Mouse (Mus musculus) hindbrain, embryonic 14.5 days (tissue): ENCODE results near the gene Tmem210. TPM values are rescaled to one million over a fixed set of nuclear protein-coding genes. Genes with fewer than 3 reads are reported as not detected.

Source experiments
- ATAC-seq: fragments of 200-750 bp; cut with Nextera tagmentation; 2 replicates; pipeline ENCODE4 v1.8.0; 2017; ENCODE audit warnings: moderate number of reproducible peaks, mild to moderate bottlenecking, moderate TSS enrichment, moderate library complexity; ENCODE audit not compliant: low FRiP score
- DNase-seq: peaks from one replicate; pipeline ENCODE4 v3.0.0-alpha.2; 2015; ENCODE audit warnings: low spot score
- H3K27ac ChIP-seq: fragments of 300-500 bp; sonication (generic); 2 replicates; pipeline ENCODE4 v1.5.1; 2014; ENCODE audit warnings: mild to moderate bottlenecking, moderate library complexity
- H3K27me3 ChIP-seq: fragments of 300-500 bp; sonication (generic); 2 replicates; pipeline ENCODE4 v1.6.1; 2014; ENCODE audit warnings: mild to moderate bottlenecking, low read length, mixed read lengths; ENCODE audit not compliant: control insufficient read depth, insufficient read depth
- H3K36me3 ChIP-seq: fragments of 300-500 bp; sonication (generic); replicated peaks from 2 replicates; pipeline ENCODE4 v1.6.1; 2014; ENCODE audit not compliant: control insufficient read depth, insufficient read depth
- H3K4me1 ChIP-seq: fragments of 300-500 bp; sonication (generic); replicated peaks from 2 replicates; pipeline ENCODE4 v1.6.1; 2014; ENCODE audit warnings: antibody characterized with exemption, low read length, mixed read lengths; ENCODE audit not compliant: control insufficient read depth, insufficient read depth
- H3K4me2 ChIP-seq: fragments of 300-500 bp; sonication (generic); replicated peaks from 2 replicates; pipeline ENCODE4 v1.6.1; 2014; ENCODE audit warnings: mild to moderate bottlenecking, moderate library complexity
- H3K4me3 ChIP-seq: fragments of 300-500 bp; sonication (generic); replicated peaks from 2 replicates; pipeline ENCODE4 v1.5.1; 2014; ENCODE audit warnings: mild to moderate bottlenecking, low read length
- H3K9ac ChIP-seq: fragments of 300-500 bp; sonication (generic); 2 replicates; pipeline ENCODE4 v1.6.1; 2014
- H3K9me3 ChIP-seq: fragments of 300-500 bp; sonication (generic); 2 replicates; pipeline ENCODE4 v1.6.1; 2016; ENCODE audit warnings: low read length; ENCODE audit not compliant: control insufficient read depth
- WGBS: fragments of 180-500 bp; shearing (Covaris S2); extraction: QIAGEN DNeasy Blood & Tissue Kit; methylation state at CpG from one replicate; pipeline ENCODE4 v1.1.7; 2014; 5-methylcytosine and 5-hydroxymethylcytosine counted together
- polyA plus RNA-seq: library from polyadenylated mRNA; unstranded; fragments of >200 nt; fragmentation: Nextera tagmentation; extraction: Ambion mirVana; gene quantifications from 2 replicates; pipeline ENCODE4 v1.2.1, GENCODE M21; 2014

Tmem210 gene
- polyA plus RNA-seq, 1 experiment from 2014 or later, result not detected

GRCm38 (mm10) chr2:25289651-25290050, 1.7 kb downstream of the Tmem210 start, which contains the start of gene Lrrc26:
Gene Lrrc26, plus strand, starts transcription at chr2:25289915.
- 9% methylated on average over 11 of the region's 11 CpGs for WGBS
- Histone ChIP-seq H3K27me3 (peaks cover 66% of the 10 kb centered on the region), H3K9me3 (no peaks in the 10 kb centered on the region), H3K9ac (peak within 1 kb of the TSS; percentile 44; the same call in 1 of the 2 replicates), H3K27ac (no peak within 1 kb of the TSS), H3K4me3 (peak within 1 kb of the TSS; percentile 26), H3K4me2 (peak within 1 kb of the TSS; percentile 56), H3K36me3 (peaks cover 27% of the 10 kb centered on the region), H3K4me1 (peaks cover 21% of the 10 kb centered on the region)
- ATAC-seq (no peak), DNase-seq (no peak)

DNA sequence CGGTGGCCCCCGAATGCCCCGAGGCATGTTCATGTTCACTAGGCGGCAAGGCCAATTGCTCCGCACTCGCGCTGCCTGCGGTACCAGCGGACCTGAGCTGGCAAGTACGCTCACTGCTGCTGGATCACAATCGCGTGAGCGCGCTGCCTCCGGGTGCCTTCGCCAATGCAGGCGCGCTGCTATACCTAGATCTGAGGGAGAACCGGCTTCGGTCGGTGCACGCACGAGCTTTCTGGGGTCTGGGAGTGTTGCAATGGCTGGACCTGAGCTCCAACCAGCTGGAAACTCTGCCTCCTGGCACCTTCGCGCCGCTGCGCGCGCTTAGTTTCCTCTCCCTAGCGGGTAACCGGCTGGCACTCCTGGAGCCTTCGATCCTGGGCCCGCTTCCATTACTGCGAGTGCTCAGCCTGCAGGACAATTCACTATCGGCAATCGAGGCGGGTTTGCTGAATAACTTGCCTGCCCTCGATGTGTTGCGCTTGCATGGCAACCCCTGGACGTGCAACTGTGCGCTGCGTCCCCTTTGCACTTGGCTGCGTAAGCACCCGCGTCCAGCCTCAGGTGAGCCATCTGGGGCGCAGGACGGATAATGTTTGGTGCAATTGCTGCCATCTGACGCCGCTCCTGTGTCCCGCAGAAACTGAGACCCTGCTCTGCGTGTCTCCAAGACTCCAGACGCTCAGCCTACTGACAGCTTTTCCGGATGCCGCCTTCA, 2.3 kb downstream of the Tmem210 start:
- Histone ChIP-seq H3K27ac (no peak overlapping the region), H3K4me1 (peaks cover 21% of the 10 kb centered on the region), H3K4me3 (peak overlapping the region; percentile 26), H3K27me3 (peaks cover 66% of the 10 kb centered on the region), H3K9ac (peak overlapping the region; percentile 44; the same call in 1 of the 2 replicates), H3K9me3 (no peaks in the 10 kb centered on the region), H3K36me3 (peaks cover 24% of the 10 kb centered on the region), H3K4me2 (peak overlapping the region; percentile 56)
- ATAC-seq (peak; percentile 35; the same call in 1 of the 2 replicates), DNase-seq (peak; percentile 63)
- WGBS, result 2% methylated on average over 54 of the region's 54 CpGs

GRCm38 (mm10) chr2:25290816-25291130, 2.8 kb downstream of the Tmem210 start:
- peak overlapping the region; percentile 44; the same call in 1 of the 2 replicates for H3K9ac ChIP-seq

DNA sequence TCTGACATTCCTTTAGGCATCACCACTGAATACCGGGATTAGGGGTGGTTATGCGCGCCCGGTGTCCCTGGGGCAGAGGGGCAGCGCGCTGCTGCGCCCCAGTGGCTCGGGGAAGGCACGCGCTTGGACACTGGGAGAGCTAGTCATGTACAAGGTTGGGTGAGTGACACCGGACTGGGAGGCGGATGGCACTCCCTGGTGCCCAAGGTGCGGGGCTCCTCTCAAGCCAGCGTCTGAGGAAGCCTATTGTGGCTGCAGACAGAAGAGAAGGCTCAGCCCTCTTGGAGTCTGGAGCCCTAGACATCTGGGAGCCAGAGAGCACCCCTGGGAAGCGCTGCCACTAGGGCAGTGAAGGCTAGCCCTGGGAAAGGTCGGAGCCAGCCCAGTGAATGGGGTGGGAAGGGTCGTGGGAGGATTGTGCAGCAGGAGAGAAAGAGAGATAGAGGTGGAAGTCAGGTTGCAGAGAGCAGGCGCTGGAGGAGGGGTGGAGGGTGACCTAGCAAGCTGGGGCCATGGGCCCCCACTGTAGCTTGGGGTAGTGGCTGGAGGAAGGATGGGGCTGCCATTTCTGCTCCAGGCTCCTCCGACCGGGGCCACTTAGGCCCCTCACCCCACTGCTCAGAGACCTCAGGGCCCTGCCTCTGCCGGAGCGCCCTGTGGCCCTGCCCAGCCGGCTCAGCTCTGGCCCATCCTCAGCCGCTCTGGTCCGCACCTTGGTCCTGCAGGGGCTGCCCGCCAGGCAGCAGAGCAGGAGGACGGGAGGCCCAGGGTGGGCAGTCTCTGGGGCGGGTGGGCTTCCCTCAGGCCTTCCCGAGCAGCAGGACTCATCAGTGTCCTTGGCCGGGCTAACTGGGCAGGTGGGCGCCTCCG, 3.5 kb downstream of the Tmem210 start:
- H3K27ac ChIP-seq, result no peak overlapping the region
- H3K4me2 ChIP-seq, result peak overlapping the region; percentile 56
- H3K9me3 ChIP-seq, result no peaks in the 10 kb centered on the region
- H3K27me3 ChIP-seq, result peaks cover 70% of the 10 kb centered on the region
- 0 out of 2 replicates have a peak, but pooled peaks have one; percentile 5 for ATAC-seq
- H3K4me1 ChIP-seq, result peaks cover 21% of the 10 kb centered on the region
- peak overlapping the region; percentile 26 for H3K4me3 ChIP-seq
- H3K36me3 ChIP-seq, result peaks cover 23% of the 10 kb centered on the region
- 7% methylated on average over 29 of the region's 32 CpGs for WGBS
- peak overlapping the region; percentile 44; the same call in 1 of the 2 replicates for H3K9ac ChIP-seq
- DNase-seq, result no peak

More at GRCm38 (mm10) chr2:25290816-25291130, 2.8 kb downstream of the Tmem210 start:
- H3K4me2 ChIP-seq, result peak overlapping the region; percentile 56
- 2% methylated on average over 18 of the region's 18 CpGs for WGBS
- H3K27me3 ChIP-seq, result peaks cover 66% of the 10 kb centered on the region
- no peaks in the 10 kb centered on the region for H3K9me3 ChIP-seq
- DNase-seq (no peak), ATAC-seq (no peak)
- peaks cover 24% of the 10 kb centered on the region for H3K36me3 ChIP-seq
- peaks cover 21% of the 10 kb centered on the region for H3K4me1 ChIP-seq
- H3K27ac ChIP-seq, result no peak overlapping the region
- peak overlapping the region; percentile 26 for H3K4me3 ChIP-seq

- peak overlapping the region; percentile 19 for H3K4me3 ChIP-seq
- H3K27me3 ChIP-seq, result peaks cover 72% of the 10 kb centered on the region
- ATAC-seq, result peak; percentile 1; the same call in 1 of the 2 replicates
- no peak for DNase-seq
- H3K9me3 ChIP-seq, result no peaks in the 10 kb centered on the region
- 3% methylated on average over 41 of the region's 43 CpGs for WGBS
- H3K4me1 ChIP-seq, result peaks cover 21% of the 10 kb centered on the region
- H3K4me2 ChIP-seq, result peak overlapping the region; percentile 39
- no peak overlapping the region for H3K27ac ChIP-seq
- no peak overlapping the region; the same call in 1 of the 2 replicates for H3K9ac ChIP-seq
- H3K36me3 ChIP-seq, result peaks cover 27% of the 10 kb centered on the region; the same call in 1 of the 2 replicates
Observed at GRCm38 (mm10) chr2:25292054-25292544, 4.2 kb downstream of the Tmem210 start.

GRCm38 (mm10) chr2:25292856-25293255, 4.9 kb downstream of the Tmem210 start:
- ATAC-seq (no peak), DNase-seq (peak; percentile 69)
- Histone ChIP-seq H3K36me3 (peaks cover 31% of the 10 kb centered on the region), H3K4me3 (0 out of 2 replicates have a peak overlapping the region, but pooled peaks have one; percentile 19), H3K9ac (no peak overlapping the region), H3K4me2 (no peak overlapping the region), H3K27me3 (peaks cover 78% of the 10 kb centered on the region), H3K27ac (no peak overlapping the region), H3K9me3 (no peaks in the 10 kb centered on the region), H3K4me1 (peaks cover 21% of the 10 kb centered on the region)
- 6% methylated on average over 1 of the region's 1 CpGs for WGBS

GRCm38 (mm10) chr2:25293706-25294105, 5.8 kb downstream of the Tmem210 start:
- peaks cover 21% of the 10 kb centered on the region for H3K4me1 ChIP-seq
- H3K36me3 ChIP-seq, result peaks cover 31% of the 10 kb centered on the region
- H3K4me3 ChIP-seq, result no peak overlapping the region
- 71% methylated on average over 9 of the region's 9 CpGs for WGBS
- H3K27ac ChIP-seq, result no peak overlapping the region
- H3K27me3 ChIP-seq, result peaks cover 75% of the 10 kb centered on the region
- no peak for ATAC-seq
- H3K9ac ChIP-seq, result no peak overlapping the region
- no peak for DNase-seq
- no peaks in the 10 kb centered on the region for H3K9me3 ChIP-seq
- H3K4me2 ChIP-seq, result no peak overlapping the region

GRCm38 (mm10) chr2:25297093-25297492, 9.1 kb downstream of the Tmem210 start:
- Histone ChIP-seq H3K27me3 (peaks cover 41% of the 10 kb centered on the region), H3K4me1 (no peaks in the 10 kb centered on the region; the same call in 1 of the 2 replicates), H3K4me3 (no peak overlapping the region), H3K9ac (no peak overlapping the region), H3K9me3 (no peaks in the 10 kb centered on the region), H3K36me3 (peaks cover 36% of the 10 kb centered on the region), H3K27ac (no peak overlapping the region), H3K4me2 (no peak overlapping the region)
- ATAC-seq, result no peak
- DNase-seq, result no peak
- WGBS, result 81% methylated on average over 8 of the region's 8 CpGs

DNA sequence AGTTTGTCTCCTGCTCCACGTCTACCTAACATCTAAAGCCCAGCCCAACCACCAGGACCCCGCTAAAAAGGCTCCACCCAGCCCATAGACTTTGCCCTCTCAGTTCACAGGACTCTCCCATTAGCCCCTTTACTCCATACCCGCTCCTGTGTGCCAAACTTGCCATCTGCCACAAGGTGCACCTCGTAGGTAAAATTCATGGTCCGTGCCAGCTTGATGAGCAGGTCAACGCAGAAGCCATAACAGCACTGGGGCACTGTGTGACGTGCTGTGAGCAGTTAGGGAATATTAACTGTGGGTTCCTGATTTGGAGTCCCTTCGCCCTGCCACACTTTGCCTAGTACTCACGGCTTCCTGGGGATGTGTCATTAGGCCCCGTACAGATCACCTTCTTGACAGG, 10.1 kb downstream of the Tmem210 start:
- H3K27me3 ChIP-seq, result peaks cover 36% of the 10 kb centered on the region
- no peaks in the 10 kb centered on the region for H3K4me1 ChIP-seq
- no peak for DNase-seq
- H3K27ac ChIP-seq, result no peak overlapping the region
- H3K4me2 ChIP-seq, result no peak overlapping the region
- H3K9me3 ChIP-seq, result no peaks in the 10 kb centered on the region
- peaks cover 36% of the 10 kb centered on the region for H3K36me3 ChIP-seq
- H3K4me3 ChIP-seq, result no peak overlapping the region
- no peak overlapping the region for H3K9ac ChIP-seq
- ATAC-seq, result no peak
- WGBS, result 86% methylated on average over 10 of the region's 10 CpGs
